Mouse (Mus musculus): ENCODE results near the gene Rora. TPM values are rescaled to one million over a fixed set of nuclear protein-coding genes. Genes with fewer than 3 reads are reported as not detected.
A peak's percentile ranks its signal among the peaks of the same experiment; 100 is the strongest.

Rora gene
- total RNA-seq, 4 experiments from 2014 or later = 103 to 117 (median 104) TPM

DNA sequence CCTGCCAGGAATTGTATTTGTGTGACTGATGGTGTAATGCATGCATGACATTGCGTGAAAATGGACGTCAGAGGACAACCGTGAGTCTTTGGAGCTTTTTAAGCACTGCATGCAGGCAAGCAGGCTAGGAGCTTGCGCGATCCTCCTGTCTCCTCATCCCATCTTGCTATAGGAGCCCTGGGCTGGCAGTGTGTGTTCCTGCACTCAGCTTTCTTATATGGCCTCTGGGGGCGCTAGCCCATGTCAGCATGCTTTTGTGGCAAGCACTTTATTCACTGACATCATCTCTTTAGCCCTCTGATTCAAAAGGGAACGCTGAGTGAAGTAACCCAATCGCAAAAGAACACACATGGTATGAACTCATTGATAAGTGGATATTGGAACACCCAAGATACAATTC, 105.7 kb downstream of the Rora start:
- DNase-seq (ENCODE audit: low spot score in 2 of 2) = no peak

DNA sequence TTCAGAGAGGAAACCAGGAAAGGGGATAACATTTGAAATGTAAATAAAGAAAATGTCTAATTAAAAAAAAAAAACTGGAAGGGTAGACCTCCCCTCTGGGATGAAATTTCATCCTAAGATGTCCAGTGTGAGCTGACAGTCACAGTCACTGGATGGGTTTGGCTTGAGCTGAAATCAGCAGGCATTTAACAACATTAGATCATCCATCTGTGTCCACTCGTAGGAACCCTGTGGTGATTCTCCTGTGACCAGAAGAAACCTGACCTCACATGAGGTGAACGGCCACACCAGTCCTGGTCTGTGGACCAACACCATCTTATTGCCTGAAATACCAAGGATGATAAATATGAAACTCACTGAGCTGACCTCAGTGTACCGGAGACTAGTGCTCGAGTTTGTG, 106.7 kb downstream of the Rora start:
- no peak for DNase-seq (ENCODE audit: low spot score in 2 of 2)

DNA sequence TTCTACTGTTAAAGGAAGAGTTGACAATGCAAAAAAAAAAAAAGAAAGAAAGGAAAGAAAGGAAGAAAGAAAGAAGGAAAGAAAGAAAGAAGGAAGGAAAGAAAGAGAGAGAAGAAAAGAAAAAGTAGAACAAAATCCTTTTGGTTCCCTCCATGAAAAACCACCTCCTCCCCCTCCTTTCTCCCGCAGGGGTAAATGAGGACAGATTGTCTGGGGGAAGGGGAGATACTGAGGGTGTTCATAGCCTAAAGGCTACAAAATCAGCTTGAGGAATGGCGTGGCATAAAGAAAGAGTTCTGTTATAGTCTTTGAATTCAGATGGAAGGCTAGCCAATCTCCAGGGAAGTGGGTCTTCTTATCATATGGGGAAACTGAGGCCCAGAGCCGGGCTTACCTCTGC, 107.3 kb downstream of the Rora start:
- DNase-seq (ENCODE audit: low spot score in 2 of 2) = no peak

DNA sequence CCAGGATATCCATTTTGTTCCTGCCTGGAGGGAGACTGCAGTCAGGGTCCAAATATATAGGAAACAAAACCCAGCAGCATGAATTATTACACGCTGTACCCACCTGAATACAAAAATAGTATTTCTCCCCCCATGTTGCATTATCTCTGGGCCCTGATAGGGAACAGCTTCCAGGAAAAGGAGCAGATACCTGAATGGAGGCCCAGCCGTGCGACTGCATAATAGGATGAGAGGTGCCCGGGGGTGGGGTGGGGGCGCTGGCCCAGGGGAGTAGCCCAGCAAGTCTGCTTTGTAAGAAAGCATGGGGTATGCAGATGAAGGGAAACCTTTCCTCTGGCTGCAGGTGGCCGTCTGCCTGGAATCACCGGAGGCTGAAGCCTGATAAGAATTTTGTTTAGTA, 108.1 kb downstream of the Rora start:
- DNase-seq (ENCODE audit: low spot score in 2 of 2) = no peak

DNA sequence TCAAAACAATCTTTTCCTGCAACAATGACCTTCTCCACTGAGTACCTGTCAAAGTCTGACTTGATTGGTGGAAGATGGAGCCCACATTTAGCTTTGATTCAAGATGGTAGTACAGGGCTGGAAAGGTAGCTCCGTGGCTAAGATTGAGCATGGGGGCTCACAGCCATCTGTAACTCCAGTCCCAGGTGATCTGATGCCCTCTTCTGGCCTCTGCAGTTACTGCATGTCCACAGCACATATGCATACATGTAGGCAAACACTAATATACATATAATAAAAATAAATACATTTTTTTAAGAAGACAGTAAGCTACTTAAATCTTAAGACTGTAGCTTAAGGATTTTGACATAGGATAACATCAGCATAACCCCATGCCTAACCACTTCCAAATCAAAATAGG, 112.0 kb downstream of the Rora start:
- DNase-seq (ENCODE audit: low spot score in 2 of 2) = no peak

DNA sequence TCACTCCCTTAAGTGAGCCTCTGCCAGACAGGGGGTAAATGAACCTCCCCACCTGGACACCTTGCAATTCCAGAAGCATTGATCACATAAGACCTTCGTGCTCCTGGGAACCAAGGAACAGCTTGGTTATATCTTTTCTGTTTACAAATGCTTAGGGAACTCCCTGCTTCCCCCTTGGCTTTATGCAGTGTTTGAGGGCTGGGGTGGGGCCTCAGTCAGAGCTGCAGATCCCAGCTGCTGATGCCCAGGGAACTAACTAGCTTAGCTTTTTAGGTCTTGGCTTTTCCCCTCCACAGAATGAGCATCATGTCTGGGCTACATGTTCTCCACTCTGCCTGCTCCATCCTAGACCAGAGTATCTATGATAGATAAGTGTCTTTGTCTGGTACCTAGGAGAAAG, 116.1 kb downstream of the Rora start:
- DNase-seq (ENCODE audit: low spot score in 2 of 2) = no peak

DNA sequence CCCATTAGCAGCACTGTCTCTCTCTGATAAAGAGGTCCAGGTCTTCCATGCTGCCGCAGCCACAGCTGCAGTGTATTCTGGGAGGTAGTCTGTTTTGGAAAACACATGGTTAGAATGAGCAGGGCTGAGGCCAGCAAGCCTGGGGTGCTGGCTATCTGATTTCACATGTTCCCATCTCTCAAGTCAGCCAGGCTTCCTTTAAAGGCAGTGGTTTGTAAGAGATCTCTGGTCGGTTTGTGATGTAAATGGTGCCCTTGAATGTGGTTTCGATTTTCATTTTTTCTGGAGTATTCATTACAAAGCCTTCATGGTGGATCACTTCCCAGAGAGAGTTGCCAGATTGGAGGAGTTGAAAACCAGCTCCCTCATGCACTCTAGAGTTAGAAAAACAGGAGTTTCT, 117.8 kb downstream of the Rora start:
- peak in 1 of 2 experiments; percentile 46 for DNase-seq (ENCODE audit: low spot score in 2 of 2)

DNA sequence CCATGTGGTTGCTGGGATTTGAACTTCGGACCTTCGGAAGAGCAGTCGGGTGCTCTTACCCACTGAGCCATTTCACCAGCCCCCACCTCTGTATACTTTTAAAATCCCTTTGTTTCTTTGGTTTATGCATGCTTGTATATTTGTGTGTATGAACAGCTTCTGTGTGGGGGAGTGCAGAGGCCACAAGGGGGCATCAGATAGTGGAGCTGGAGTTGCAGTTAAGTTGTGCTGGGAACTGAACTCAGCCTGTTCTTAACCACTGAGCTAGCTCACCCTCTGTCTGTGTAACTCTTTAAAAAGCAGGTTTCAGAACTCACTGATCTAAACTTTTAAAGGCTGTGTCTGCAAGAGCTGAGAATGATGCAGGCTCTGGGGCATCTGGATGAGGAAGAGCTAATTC, 120.2 kb downstream of the Rora start:
- DNase-seq (ENCODE audit: low spot score in 2 of 2) = no peak

DNA sequence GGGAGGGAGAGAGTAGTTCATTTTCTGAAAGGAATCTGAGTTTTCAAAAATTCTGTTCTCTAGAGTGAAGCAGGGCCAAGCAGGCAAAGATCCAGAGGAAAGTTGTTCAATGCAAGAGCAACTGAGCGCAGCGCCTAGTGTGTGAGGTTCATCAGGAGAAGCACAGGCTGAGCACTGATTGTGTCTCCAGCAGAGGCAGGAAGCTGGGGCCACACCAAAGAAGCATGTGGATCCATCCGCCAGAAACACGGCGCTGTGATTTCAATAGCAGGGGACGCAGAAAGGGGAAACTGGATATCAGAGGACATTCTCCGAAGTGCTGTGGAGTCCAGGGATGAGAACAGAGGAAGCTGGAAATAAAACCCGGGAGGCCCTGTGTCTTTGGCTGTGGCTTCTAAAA, 128.4 kb downstream of the Rora start:
- DNase-seq (ENCODE audit: low spot score in 2 of 2) = no peak

DNA sequence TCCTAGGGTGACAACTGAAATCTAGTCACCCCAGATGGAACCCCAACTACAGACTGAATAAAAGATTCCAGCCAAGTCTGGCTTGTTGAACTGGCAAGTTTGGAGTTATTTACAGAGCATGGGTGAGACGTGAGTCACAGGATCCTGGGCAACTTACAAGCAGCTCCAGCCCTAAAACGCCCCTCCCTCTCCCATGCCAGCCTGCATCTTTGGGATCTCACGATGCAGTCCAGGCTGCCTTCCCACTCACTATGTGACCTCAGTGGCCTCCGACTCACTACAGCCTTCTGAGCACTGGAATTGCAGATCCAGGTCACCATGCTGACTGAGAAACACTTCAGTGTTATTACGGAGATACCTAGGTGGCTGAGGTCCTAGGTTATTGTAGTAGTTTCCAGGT, 129.0 kb downstream of the Rora start:
- no peak for DNase-seq (ENCODE audit: low spot score in 2 of 2)

DNA sequence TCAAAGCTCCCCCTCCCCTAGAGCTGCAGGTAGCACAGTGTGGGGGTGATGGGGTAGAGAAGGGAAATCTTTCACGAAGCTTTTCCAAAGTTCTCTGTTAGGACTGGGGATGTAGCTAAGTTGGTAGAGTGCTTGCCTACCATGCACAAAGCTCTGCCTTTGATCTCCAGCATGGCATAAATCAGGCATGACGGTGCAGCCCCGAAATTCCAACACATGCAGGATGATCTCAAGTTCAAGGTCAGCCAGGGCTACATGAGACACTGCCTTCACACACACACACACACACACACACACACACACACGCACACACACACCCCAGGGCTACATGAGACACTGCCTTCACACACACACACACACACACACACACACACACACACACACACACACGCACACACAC, 129.7 kb downstream of the Rora start:
- no peak for DNase-seq (ENCODE audit: low spot score in 2 of 2)

DNA sequence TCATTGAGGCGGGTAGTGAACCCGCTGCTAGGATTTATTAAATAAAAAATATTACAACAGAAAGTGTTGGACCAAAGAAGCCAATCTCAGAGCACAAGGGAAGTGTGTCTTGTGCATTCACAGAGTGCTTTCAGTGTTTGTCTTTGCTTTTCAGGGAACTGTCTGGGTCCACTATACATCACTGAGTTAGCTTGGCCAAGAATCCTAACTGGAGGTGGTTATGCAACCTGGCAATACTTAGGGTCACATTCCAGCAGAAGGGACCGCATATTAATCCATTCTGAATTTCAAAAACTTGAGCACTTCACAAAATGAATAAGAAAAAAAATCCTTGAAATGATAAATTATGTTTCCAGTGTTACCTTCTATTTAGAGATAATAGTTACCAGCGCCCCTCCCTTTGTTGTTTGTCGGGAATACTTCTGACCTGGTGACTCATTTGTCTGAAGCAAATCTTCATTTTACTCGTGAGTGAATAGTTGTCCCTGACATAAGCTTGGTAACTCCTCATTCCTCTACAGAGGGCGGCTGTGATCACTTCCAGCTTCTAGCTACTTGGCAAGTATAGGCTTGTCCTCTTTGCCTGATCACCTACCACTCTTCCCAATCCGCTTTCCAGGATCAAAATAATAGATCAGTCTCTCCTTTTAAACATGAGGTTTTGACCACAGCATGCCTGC, 133.2 kb downstream of the Rora start:
- no peak for DNase-seq (ENCODE audit: low spot score in 2 of 2)

DNA sequence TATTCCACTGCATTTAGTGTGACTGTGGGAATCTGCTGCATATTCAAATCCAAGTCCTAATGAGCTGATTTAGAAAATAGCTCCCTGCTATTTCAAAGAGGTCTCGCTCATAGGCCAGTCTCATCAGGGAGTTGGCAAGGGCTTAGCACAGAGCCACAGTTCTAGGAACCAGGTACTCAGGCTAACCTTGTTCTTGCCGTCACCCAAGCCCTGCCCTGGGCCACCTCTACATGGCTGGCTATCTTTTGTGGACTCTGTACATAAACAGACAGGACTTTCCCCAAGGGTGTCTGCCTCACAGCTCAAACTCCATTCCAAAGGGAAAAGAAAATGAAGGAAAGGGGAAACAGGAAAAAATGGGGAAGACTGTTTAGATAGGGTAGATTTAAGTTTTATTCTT, 134.1 kb downstream of the Rora start:
- no peak for DNase-seq (ENCODE audit: low spot score in 2 of 2)

DNA sequence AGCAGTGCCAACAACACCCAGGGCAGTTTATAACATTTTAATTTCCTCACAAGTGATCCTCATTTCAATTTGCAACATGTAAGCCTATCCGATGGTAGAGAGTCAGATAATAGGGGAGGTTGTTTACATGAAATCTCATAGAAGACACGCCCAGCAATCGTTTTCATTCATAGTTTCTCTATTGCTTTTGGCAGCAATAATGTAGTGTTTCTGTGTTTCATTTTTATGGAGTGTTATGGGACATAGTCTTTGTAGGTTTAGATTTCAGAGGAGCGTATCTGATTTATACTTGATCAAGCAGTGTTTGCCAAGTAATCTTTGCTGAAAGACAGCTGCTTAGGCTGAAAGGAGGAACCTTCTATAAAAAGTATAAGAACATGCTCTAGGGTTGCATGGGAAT, 137.3 kb downstream of the Rora start:
- DNase-seq (ENCODE audit: low spot score in 2 of 2) = no peak

DNA sequence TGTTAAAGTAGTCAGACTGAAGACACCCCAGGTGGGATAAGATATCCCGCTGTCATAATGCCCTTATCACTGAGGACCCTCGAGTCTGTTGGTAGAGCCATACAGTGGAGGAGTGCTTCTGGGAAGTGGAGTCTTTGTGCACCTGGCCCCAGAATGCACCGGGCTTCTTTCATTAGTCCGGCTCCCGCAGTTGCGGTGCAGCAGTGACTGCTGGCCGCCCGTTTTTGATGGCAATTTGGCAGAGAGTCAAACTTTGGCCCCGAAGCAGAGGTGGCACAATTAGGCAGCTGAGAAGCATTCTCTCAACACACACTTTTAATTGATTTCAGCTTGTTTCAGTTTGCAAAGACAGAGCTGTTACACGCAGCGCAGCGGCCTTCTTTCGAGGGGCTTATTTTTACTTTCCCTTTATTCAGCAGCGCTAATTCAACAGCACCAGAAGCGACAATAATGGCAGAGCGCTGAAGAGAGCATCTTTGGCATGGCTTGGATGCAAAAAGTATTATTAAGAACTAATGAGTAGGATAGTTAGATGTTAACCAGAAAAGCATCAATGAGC, 138.5 kb downstream of the Rora start:
- no peak for DNase-seq (ENCODE audit: low spot score in 2 of 2)

DNA sequence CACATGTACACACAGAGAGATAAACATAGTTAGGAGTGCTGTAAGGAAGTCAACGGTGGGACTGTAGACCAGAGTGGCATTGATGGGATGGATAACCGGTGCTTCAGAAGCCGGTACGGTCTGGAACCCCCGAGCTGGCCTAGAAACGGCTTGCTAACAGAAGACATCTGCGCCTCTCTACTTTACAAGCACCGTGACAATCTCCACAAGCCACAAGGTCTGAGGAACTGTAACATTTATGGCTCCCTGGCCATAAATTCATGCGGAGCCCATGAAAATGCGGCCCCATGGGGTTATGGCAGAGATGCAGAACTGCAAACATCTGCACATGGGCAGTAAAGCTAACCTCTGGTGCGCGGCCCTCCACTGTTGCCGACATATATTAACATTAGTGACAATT, 141.7 kb downstream of the Rora start:
- DNase-seq (ENCODE audit: low spot score in 2 of 2) = no peak

DNA sequence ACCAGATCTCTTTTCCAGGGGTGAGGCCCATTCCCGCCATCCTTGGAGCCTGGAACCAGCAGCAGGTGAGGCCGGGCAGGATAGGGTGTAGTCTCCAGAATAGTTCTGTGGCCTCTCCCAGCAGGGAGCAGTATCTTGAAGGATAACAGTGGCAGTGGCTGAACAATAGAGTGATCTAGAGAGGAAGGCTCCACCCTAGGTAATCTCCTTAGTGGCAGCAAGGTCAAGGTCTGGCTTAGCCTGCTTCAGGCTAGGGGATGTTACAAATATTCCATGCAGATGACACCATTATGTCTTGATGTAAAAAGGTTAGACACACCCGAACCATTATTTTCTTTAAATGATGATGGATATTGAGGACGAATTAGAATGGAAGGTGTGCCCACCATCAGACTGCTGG, 144.6 kb downstream of the Rora start:
- DNase-seq (ENCODE audit: low spot score in 2 of 2) = no peak

DNA sequence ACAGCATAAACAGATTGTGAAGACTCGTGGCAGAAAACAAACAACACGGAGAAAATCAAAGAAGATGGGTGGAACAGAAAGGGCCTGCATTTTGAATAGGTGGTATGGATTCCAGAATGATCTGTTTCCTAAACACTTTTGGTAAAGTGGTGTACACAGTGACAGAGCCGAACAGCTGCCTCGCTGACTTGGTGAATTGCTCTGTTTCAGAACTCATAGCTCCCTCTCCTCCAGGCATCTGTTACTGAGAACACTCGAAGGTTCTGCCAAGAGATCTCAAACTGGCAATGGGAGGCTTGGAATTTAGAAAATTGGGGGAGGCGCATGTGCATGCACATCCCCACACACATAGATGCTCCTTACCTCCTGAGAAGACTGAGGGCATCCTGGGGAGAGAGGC, 145.5 kb downstream of the Rora start:
- DNase-seq (ENCODE audit: low spot score in 2 of 2) = no peak

DNA sequence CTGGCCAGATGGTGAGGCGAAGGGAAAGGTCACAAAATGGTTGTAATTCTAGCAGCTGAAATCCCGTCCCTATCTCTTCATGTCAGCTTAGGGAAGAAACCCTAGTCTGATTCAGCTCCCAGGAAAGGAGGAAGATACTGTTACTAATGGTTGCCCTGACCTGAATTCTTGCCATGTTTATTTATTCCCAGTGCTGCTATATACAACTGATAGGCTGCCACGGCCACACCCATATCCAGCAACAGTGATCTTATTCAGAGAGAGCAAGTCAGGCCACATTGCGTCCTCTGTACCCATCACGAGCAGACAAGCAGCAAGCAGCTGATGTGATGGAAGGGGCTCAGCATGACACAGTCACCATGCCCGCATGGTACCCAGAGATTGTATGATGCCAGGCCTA, 150.6 kb downstream of the Rora start:
- DNase-seq (ENCODE audit: low spot score in 2 of 2) = peak; percentile 43 to 72

DNA sequence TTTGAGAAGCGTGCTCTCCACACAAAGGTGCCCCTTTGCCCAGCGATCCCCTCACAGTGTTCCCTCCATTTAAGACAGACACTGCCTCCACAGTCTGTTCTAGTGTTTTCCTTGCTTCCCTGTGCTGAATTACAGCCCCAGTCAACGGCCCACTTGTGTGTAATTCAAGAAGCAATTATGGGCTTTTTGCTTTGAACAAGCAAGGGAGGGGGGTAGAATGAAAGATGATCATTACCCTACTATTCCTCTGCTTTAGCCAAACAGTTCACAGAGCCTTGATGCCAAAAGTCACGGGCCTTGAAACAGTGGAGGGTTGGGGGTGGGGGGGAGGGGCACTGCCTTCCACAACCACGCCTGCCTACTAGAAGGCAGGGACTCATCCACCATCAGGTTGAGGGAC, 152.2 kb downstream of the Rora start:
- DNase-seq (ENCODE audit: low spot score in 2 of 2) = no peak

DNA sequence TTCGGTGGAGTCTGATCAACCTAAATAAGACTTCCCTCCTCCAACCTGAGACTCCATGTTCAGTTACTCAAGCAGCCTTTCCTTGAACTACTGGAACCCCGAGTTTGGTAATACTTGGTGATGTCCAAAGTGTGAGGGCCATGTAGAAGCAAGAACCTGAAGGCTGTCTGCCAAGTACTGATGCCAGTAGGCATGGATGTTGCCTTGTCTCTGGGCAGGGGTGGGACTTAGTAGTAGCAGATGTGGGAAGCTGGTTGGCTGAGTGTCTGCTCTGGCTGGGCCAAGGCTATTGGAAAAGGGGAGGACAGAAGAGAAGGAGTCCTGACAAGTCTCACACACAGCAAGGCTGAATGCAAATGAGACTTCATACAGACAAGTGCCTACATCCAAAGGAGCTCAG, 154.1 kb downstream of the Rora start:
- no peak for DNase-seq (ENCODE audit: low spot score in 2 of 2)

DNA sequence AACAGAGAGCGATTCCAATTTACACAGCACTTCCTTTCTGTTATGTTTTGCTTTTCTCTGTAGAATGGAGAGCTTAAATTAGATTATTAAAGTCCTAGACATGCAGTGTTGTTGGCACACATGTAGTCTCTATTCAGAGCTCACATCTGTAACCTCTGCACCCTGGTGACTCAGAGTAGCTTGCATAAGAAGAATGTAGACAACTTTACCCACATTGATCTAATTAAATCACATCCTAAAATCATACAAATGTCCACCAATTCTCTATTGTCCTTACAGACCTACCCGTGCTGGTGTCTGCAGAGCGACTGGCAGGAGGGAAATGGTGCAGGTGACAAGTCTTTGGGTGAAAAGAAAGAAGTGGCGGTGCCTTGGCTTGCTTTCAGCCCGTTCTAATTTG, 155.9 kb downstream of the Rora start:
- no peak for DNase-seq (ENCODE audit: low spot score in 2 of 2)

DNA sequence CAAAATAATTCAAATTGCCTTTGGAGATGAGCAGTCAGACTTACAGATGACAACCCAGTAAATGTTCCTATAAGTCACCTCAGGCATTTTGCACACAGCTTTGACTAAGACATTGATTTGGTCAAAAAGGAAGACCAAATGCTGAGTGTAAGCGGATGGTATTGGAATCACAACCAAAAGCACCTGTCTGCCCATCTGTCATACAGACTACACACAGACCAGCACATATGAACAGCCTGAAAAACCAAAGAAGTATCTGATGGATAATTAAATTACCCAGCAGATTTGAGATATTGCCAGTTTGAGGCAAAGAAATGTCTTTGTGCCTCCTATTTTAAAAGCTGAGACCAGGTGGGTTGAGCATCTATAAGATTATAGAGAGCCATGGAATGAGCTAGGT, 161.1 kb downstream of the Rora start:
- no peak for DNase-seq (ENCODE audit: low spot score in 2 of 2)

DNA sequence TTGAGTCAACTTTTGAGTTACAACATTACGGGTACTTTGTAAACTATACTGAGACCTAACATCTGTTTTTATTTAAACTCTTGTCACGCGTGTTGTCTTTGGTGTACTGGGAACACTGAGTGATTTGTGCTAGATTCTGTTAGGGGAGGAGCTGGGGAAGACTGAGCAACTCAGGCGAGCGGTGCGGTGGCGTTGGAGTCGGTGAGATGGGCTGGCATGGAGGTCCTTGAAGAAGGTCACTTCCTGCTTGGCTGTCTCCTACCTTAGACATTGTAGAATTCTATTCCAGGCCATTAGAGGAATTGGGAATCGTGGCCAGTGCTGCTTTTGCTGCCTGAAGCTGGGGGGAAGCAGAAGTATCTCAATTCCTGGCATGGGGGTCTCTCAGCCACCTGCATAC, 162.3 kb downstream of the Rora start:
- DNase-seq (ENCODE audit: low spot score in 2 of 2) = no peak

Measured in gastrocnemius, adult 8-10 months (tissue).